Mouse (Mus musculus) urinary bladder, adult 2 months (tissue): ENCODE measurements around the gene Obp2b. TPM values are rescaled to one million over a fixed set of nuclear protein-coding genes. Genes with fewer than 3 reads are reported as not detected.

Experiments used
- DNase-seq: peaks from one replicate; pipeline ENCODE4 v3.0.0; 2022; ENCODE audit warnings: low spot score
- polyA plus RNA-seq: library from polyadenylated mRNA; depleted of rRNA; stranded (reverse); fragments of >200 nt; gene quantifications from 2 replicates; pipeline ENCODE4 v1.2.3, GENCODE M21; 2012; rRNA removed

Gene Obp2b
- polyA plus RNA-seq, 1 experiment: not detected

DNA sequence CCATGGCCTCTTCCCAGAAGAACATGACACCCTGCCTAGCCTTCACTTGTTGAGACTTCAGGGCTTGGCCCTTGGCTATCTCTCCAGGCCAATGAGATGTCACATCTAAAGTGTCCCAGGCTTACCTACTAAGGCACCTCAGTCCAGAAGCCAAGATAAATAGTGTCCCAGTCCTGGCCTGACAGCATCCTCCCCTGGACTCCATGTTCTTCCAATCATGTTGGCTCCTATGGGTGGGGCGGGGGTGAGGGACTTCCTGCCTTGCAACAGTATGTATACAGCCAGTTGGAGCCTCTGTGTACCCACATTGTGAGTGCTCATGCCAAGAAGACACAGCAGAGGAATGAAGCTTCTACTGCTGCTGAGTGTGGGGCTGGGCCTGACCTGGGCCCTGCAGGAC, 39.9 kb downstream of the Obp2b start, which contains the start of gene Lcn11:
TSS of gene Lcn11 (plus strand) at position 301 of the 400 bp plus-strand sequence.
- DNase-seq: no peak

DNA sequence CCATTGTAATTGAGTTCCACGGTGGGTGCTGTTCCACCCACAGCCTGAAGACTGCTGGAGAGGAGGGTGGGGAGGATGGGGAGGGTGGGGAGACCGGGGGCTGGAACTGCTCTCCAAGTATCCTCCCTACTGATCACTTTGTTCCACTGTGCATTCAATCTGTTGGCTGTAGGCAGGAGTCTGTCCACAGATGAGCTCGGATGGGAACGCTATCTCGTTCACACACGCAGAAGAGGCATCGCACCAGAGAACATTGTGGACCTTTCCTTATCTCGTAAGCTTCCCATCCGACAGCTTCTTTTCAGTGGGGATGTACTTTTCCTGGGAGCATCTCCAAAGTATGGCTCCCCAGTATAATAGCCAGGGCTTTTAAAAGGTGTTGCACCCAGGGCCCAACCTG, 42.3 kb downstream of the Obp2b start:
- DNase-seq: no peak

DNA sequence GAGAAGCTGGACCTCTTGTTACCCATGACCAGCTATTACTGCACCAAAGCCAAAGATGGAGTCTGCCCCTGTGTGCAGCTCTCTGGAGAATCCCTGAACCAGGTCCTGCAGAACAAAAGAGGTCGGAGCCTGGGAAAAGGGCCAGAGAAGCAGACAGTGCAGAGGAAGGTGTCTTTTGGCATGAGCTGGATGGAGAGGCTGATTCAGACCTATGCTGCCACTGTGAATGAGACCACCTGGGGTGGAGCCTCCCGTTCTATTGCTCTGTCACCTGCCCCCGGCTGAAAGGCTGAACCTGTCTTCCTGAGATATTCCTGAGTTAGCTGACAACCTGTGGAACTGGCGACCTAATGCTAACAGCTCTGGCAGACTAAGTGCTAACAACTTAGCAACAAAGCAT, 44.1 kb downstream of the Obp2b start:
- DNase-seq: no peak

DNA sequence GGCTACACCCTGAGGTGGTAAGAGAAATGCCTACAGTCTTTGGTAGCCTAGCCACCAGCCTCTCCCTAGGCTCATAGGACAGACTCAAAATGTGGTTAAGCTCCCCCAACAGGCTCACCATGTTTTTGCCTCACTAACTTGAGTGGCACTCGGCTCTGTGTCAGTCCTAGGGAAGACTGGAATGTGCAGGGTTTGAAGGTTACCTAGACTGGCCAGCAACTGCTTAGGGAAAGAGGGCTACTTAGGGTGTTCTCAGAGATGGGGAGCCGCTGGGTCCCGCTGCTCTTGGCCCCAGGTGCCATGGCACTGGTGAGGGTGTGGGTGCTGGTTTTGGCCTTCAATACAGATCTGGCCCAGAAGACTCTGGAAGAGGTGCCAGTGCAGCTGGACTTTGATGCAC, 45.1 kb downstream of the Obp2b start, which contains the start of gene Gm13539:
TSS of gene Gm13539 (plus strand) at position 301 of the 400 bp plus-strand sequence.
- DNase-seq: no peak

DNA sequence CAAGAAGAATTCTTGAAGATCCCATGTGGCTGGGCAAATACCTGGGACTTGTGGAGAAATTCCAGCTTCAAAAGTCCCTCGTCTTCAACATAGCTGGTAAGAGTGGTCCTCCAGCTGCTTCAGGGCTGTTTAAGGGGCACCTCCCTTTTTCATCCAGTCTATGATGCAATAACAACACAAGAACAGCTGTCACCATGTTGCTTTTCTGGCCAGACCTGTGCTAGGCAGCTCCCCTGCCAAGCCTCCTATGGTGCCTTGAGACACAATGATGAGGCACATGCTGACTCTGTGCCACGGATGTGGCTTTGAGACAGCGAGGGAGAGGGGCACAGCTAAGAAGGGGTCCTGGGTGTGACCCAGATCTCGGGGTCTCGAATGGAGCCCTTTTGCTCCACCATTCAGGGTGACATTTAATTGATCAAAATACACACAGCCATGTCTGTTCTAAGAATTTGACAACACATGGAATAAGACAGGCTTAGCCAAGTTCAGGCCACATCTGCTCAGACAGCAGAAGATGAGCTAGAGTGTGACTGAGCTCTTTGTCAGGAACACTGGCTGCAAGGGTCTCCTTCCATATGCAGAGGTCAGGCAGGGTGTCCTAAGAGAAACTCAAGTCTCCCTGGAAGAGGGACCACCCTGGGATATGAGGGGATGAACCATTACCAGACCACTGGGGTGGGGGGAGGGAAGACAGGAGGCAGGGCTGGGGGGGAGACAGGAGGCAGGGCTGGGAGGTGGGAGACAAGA, 48.9 kb downstream of the Obp2b start:
- DNase-seq: no peak

DNA sequence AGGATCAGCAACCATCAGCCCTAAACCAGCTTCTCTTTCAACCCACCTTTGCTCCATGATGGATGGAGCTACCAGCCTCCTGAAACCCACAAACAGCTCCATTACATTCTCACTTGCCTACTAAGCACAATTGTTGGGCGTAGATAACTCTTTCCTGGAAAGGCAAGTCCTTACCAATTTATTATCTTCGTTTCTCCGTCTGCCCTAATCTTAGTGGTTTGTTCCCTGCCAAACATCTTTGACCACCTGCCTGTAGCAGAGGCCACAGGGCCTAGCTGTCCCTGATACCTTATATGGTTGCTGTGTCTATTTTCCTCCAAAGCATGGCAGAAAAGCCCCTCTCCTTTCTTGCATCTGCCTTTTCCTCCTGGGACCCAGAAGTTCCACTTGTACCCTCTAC, 52.3 kb downstream of the Obp2b start:
- no peak for DNase-seq

Other genes with a start within 250 kb of the Obp2b start
- gene Lcn12, start 243.1 kb upstream of the Obp2b start, polyA plus RNA-seq: not detected in 2 replicates
- gene Fbxw5, start 236.3 kb upstream of the Obp2b start, polyA plus RNA-seq: 15.1 and 36.1 TPM in 2 replicates
- gene C8g, start 235.3 kb upstream of the Obp2b start, polyA plus RNA-seq: 2.3 and 2.4 TPM in 2 replicates
- 15.5 and 15.7 TPM in 2 replicates for gene Traf2, start 190.1 kb upstream of the Obp2b start, polyA plus RNA-seq
- gene Edf1, start 179.2 kb upstream of the Obp2b start, polyA plus RNA-seq: 222 and 224 TPM in 2 replicates
- gene Mamdc4, start 162.2 kb upstream of the Obp2b start, polyA plus RNA-seq: 1.3 and 1.4 TPM in 2 replicates
- gene Phpt1, start 161.8 kb upstream of the Obp2b start, polyA plus RNA-seq: 64.2 and 75.6 TPM in 2 replicates
- 0.47 and 0.57 TPM in 2 replicates for gene Ajm1, start 155.3 kb upstream of the Obp2b start, polyA plus RNA-seq
- 66.5 and 73.8 TPM in 2 replicates for gene Rabl6, start 128.5 kb upstream of the Obp2b start, polyA plus RNA-seq
- not detected in 2 replicates for gene Ccdc183, start 119.3 kb upstream of the Obp2b start, polyA plus RNA-seq
- gene Tmem141, start 115.0 kb upstream of the Obp2b start, polyA plus RNA-seq: 55.4 and 59.7 TPM in 2 replicates
- gene Fcna, start 109.0 kb upstream of the Obp2b start, polyA plus RNA-seq: 22.9 and 30.6 TPM in 2 replicates
- gene Lcn8, start 83.9 kb upstream of the Obp2b start, polyA plus RNA-seq: 0.94 and 1.8 TPM in 2 replicates
- gene Lcn5, start 79.1 kb upstream of the Obp2b start, polyA plus RNA-seq: 0.32 TPM in 1 of 2 replicates, not detected in the other
- 0.36 and 0.63 TPM in 2 replicates for gene Lcn6, start 60.2 kb upstream of the Obp2b start, polyA plus RNA-seq
- 0.06 TPM in 1 of 2 replicates, not detected in the other for gene Lcn10, start 54.3 kb upstream of the Obp2b start, polyA plus RNA-seq
- gene Obp2a, start 37.0 kb upstream of the Obp2b start, polyA plus RNA-seq: not detected in 2 replicates
- 30.9 and 41.7 TPM in 2 replicates for gene Bmyc, start 30.3 kb upstream of the Obp2b start, polyA plus RNA-seq
- gene Lcn3, start 28.6 kb downstream of the Obp2b start, polyA plus RNA-seq: not detected in 2 replicates
- not detected in 2 replicates for gene Lcn11, start 40.0 kb downstream of the Obp2b start, polyA plus RNA-seq
- gene Gm13539, start 45.2 kb downstream of the Obp2b start, polyA plus RNA-seq: not detected in 2 replicates
- gene Glt6d1, start 78.8 kb downstream of the Obp2b start, polyA plus RNA-seq: not detected in 2 replicates
- not detected in 2 replicates for gene Lcn9, start 86.1 kb downstream of the Obp2b start, polyA plus RNA-seq
- 0.04 TPM in 1 of 2 replicates, not detected in the other for gene Sohlh1, start 110.2 kb downstream of the Obp2b start, polyA plus RNA-seq
- 6.7 and 7.4 TPM in 2 replicates for gene Kcnt1, start 126.7 kb downstream of the Obp2b start, polyA plus RNA-seq
- gene Camsap1, start 246.3 kb downstream of the Obp2b start, polyA plus RNA-seq: 7.4 and 12.4 TPM in 2 replicates